Mouse (Mus musculus) CH12.LX (cell line): ENCODE data around the gene Fam71f1. TPM values are rescaled to one million over a fixed set of nuclear protein-coding genes. Genes with fewer than 3 reads are reported as not detected.
A peak's percentile ranks its signal among the peaks of the same experiment; 100 is the strongest.

Source experiments
- DNase-seq: peaks from one replicate; pipeline ENCODE4 v3.0.0-alpha.2; 2013; ENCODE audit errors: extremely low read depth
- H3K27ac ChIP-seq: 2 replicates; pipeline ENCODE4 v1.5.1; 2012; ENCODE audit warnings: low read depth, mild to moderate bottlenecking, control low read depth, moderate library complexity; ENCODE audit not compliant: insufficient read depth
- H3K27me3 ChIP-seq: replicated peaks from 2 replicates; pipeline ENCODE3; 2012; ENCODE audit warnings: inconsistent platforms
- H3K36me3 ChIP-seq, 2 experiments: replicated peaks in 1 of 2; 2 replicates each; pipeline versions ENCODE3 to v1.6.1; 2012; ENCODE audit warnings: inconsistent platforms in 1 of 2, low read length in 1 of 2, mild to moderate bottlenecking in 1 of 2, mixed read lengths in 1 of 2, moderate library complexity in 1 of 2; ENCODE audit not compliant: control insufficient read depth in 1 of 2, insufficient read depth in 1 of 2
- H3K4me1 ChIP-seq, 2 experiments: 2 replicates each; pipeline ENCODE4 v1.6.1; 2012; ENCODE audit warnings: inconsistent platforms in 1 of 2, moderate library complexity in 1 of 2; ENCODE audit not compliant: insufficient read depth in 2 of 2, control insufficient read depth in 1 of 2
- H3K4me2 ChIP-seq: 2 replicates; pipeline ENCODE4 v1.6.1; 2012; ENCODE audit warnings: low read depth, mild to moderate bottlenecking, control low read depth; ENCODE audit not compliant: poor library complexity, insufficient read depth, severe bottlenecking
- H3K4me3 ChIP-seq, 3 experiments: fragments of 150-350 bp in 1 of 3; sonication (generic) in 1 of 3; replicated peaks in 1 of 3; 2 replicates each; pipeline versions ENCODE3 to v1.5.1; 2011 to 2012; ENCODE audit warnings: low read depth in 2 of 3, low read length in 2 of 3, mild to moderate bottlenecking in 2 of 3, moderate library complexity in 2 of 3, control low read depth in 1 of 3, improper control_type of control experiment in 1 of 3, inconsistent platforms in 1 of 3, mixed read lengths in 1 of 3; ENCODE audit not compliant: poor library complexity in 1 of 3
- H3K79me2 ChIP-seq: replicated peaks from 2 replicates; pipeline ENCODE4 v1.6.1; 2012; ENCODE audit warnings: mild to moderate bottlenecking, moderate library complexity; ENCODE audit not compliant: control insufficient read depth, poor library complexity, insufficient read depth, severe bottlenecking; ENCODE audit errors: extremely low read depth
- H3K9ac ChIP-seq: 2 replicates; pipeline ENCODE4 v1.6.1; 2012; ENCODE audit warnings: low read depth, mild to moderate bottlenecking, control low read depth, moderate library complexity; ENCODE audit not compliant: insufficient read depth
- H3K9me3 ChIP-seq: replicated peaks from 2 replicates; pipeline ENCODE3; 2012; ENCODE audit warnings: low read length, inconsistent platforms, mixed read lengths
- BHLHE40 ChIP-seq: IDR thresholded peaks from 2 replicates; pipeline ENCODE4 v1.6.1; 2011; ENCODE audit warnings: mild to moderate bottlenecking, low read depth, low read length, improper control_type of control experiment
- CHD1 ChIP-seq: IDR thresholded peaks from 2 replicates; pipeline ENCODE4 v1.6.1; 2012; ENCODE audit warnings: low read depth, low read length, improper control_type of control experiment, inconsistent platforms
- CTCF ChIP-seq, 2 experiments: IDR thresholded peaks in 1 of 2; conservative IDR thresholded peaks in 1 of 2; 2 replicates each; pipeline ENCODE4 v1.5.1; 2011 to 2012; ENCODE audit warnings: low read depth in 2 of 2, low read length in 2 of 2, improper control_type of control experiment in 1 of 2, inconsistent platforms in 1 of 2, mild to moderate bottlenecking in 1 of 2, moderate library complexity in 1 of 2
- E2F4 ChIP-seq: IDR thresholded peaks from 2 replicates; pipeline ENCODE4 v1.6.1; 2011; ENCODE audit warnings: low read depth, low read length, improper control_type of control experiment; ENCODE audit not compliant: insufficient replicate concordance
- ELF1 ChIP-seq: IDR thresholded peaks from 2 replicates; pipeline ENCODE4 v1.6.1; 2014; ENCODE audit warnings: low read depth, mild to moderate bottlenecking, inconsistent platforms, low read length, improper control_type of control experiment
- EP300 ChIP-seq: IDR thresholded peaks from 2 replicates; pipeline ENCODE4 v1.6.1; 2011; ENCODE audit warnings: low read length, improper control_type of control experiment
- ETS1 ChIP-seq: conservative IDR thresholded peaks from 2 replicates; pipeline ENCODE4 v1.6.1; 2012; ENCODE audit warnings: low read depth, mild to moderate bottlenecking, inconsistent platforms, low read length, improper control_type of control experiment, moderate library complexity
- HCFC1 ChIP-seq: IDR thresholded peaks from 2 replicates; pipeline ENCODE4 v1.6.1; 2012; ENCODE audit warnings: low read depth, mild to moderate bottlenecking, inconsistent platforms, low read length, improper control_type of control experiment
- JUND ChIP-seq: conservative IDR thresholded peaks from 2 replicates; pipeline ENCODE4 v1.6.1; 2011; ENCODE audit warnings: low read depth, low read length, improper control_type of control experiment
- MAFK ChIP-seq: IDR thresholded peaks from 2 replicates; pipeline ENCODE4 v1.6.1; 2011; ENCODE audit warnings: low read length, improper control_type of control experiment; ENCODE audit not compliant: insufficient replicate concordance
- MEF2A ChIP-seq: IDR thresholded peaks from 2 replicates; pipeline ENCODE4 v1.6.1; 2014; ENCODE audit warnings: low read depth, mild to moderate bottlenecking, inconsistent platforms, low read length, improper control_type of control experiment, borderline replicate concordance
- MXI1 ChIP-seq: IDR thresholded peaks from 2 replicates; pipeline ENCODE4 v1.6.1; 2011; ENCODE audit warnings: mild to moderate bottlenecking, low read depth, low read length, improper control_type of control experiment
- MYC ChIP-seq: IDR thresholded peaks from 2 replicates; pipeline ENCODE4 v1.6.1; 2011; ENCODE audit warnings: low read depth, mild to moderate bottlenecking, improper control_type of control experiment, low read length
- NELFE ChIP-seq: IDR thresholded peaks from 2 replicates; pipeline ENCODE4 v1.6.1; 2011; ENCODE audit warnings: low read depth, low read length, improper control_type of control experiment
- NRF1 ChIP-seq: IDR thresholded peaks from 2 replicates; pipeline ENCODE4 v1.6.1; 2014; ENCODE audit warnings: low read depth, mild to moderate bottlenecking, inconsistent platforms, low read length, improper control_type of control experiment, moderate library complexity
- PAX5 ChIP-seq: IDR thresholded peaks from 2 replicates; pipeline ENCODE4 v1.6.1; 2012; ENCODE audit warnings: low read length, inconsistent platforms, mixed read lengths
- RAD21 ChIP-seq: IDR thresholded peaks from 2 replicates; pipeline ENCODE4 v1.6.1; 2011; ENCODE audit warnings: low read depth, mild to moderate bottlenecking, low read length, improper control_type of control experiment, moderate library complexity
- SMC3 ChIP-seq: IDR thresholded peaks from 2 replicates; pipeline ENCODE4 v1.6.1; 2011; ENCODE audit warnings: low read depth, low read length, improper control_type of control experiment
- TBP ChIP-seq: conservative IDR thresholded peaks from 2 replicates; pipeline ENCODE4 v1.6.1; 2011; ENCODE audit warnings: low read depth, low read length, improper control_type of control experiment
- TCF12 ChIP-seq: IDR thresholded peaks from 2 replicates; pipeline ENCODE4 v1.6.1; 2014; ENCODE audit warnings: low read depth, mild to moderate bottlenecking, inconsistent platforms, low read length, improper control_type of control experiment
- UBTF ChIP-seq: IDR thresholded peaks from 2 replicates; pipeline ENCODE4 v1.6.1; 2012; ENCODE audit warnings: low read depth, mild to moderate bottlenecking, inconsistent platforms, low read length, improper control_type of control experiment, moderate library complexity
- USF1 ChIP-seq: IDR thresholded peaks from 2 replicates; pipeline ENCODE4 v1.6.1; 2014; ENCODE audit warnings: low read depth, mild to moderate bottlenecking, inconsistent platforms, low read length, improper control_type of control experiment
- USF2 ChIP-seq: conservative IDR thresholded peaks from 2 replicates; pipeline ENCODE4 v1.6.1; 2011; ENCODE audit warnings: low read depth, low read length, improper control_type of control experiment
- ZC3H11A ChIP-seq: IDR thresholded peaks from 2 replicates; pipeline ENCODE4 v1.6.1; 2012; ENCODE audit warnings: low read depth, mild to moderate bottlenecking, inconsistent platforms, low read length, improper control_type of control experiment
- ZMIZ1 ChIP-seq: IDR thresholded peaks from 2 replicates; pipeline ENCODE4 v1.6.1; 2012; ENCODE audit warnings: low read depth, mild to moderate bottlenecking, inconsistent platforms, low read length, improper control_type of control experiment
- ZNF384 ChIP-seq: IDR thresholded peaks from 2 replicates; pipeline ENCODE4 v1.6.1; 2012; ENCODE audit warnings: low read depth, low read length, improper control_type of control experiment, inconsistent platforms
- dilution Hi-C: fragments of 300-500 bp; cut with MboI; formaldehyde crosslinking; loops from 2 replicates; pipeline ENCODE4 v1.14.3; 2020; ENCODE audit warnings: low sequenced_read_pairs; ENCODE audit not compliant: extremely low pct_unique_long_range_greater_than_20kb, extremely low pct_ligation_motif_present
- in situ Hi-C: fragments of 300-500 bp; cut with MboI; formaldehyde crosslinking; loops from 3 replicates; pipeline ENCODE4 v1.14.3; 2019; ENCODE audit warnings: low sequenced_read_pairs, low pct_ligation_motif_present, low pct_unique_long_range_greater_than_20kb, mixed read lengths
- polyA plus RNA-seq: library from polyadenylated mRNA; unstranded; fragments of >175 nt; gene quantifications from 2 replicates; pipeline ENCODE4 v1.2.1, GENCODE M21; 2012; ENCODE audit warnings: low read depth; ENCODE audit not compliant: insufficient read length
- total RNA-seq, 2 experiments: library from RNA; depleted of rRNA; stranded (reverse); fragments of 300-350 nt in 1 of 2; fragments of >200 nt in 1 of 2; gene quantifications; 2 replicates each; pipeline ENCODE4 v1.2.3; 2012 to 2014

The Fam71f1 gene
- total and polyA plus RNA-seq, 3 experiments, result not detected

- TF ChIP-seq ELF1 (peak; percentile 82), MYC (no peak), RAD21 (no peak), BHLHE40 (no peak), CHD1 (no peak), ZC3H11A (no peak), MAFK (no peak), PAX5 (no peak), EP300 (no peak), NRF1 (peak; percentile 63), TCF12 (peak; percentile 87), USF1 (no peak), MEF2A (no peak; the same call in 1 of the 2 replicates), JUND (no peak), CTCF (conservative IDR thresholded peaks at IDR 0.05 in 1 of 2, IDR thresholded peaks at IDR 0.05 in 1 of 2; ENCODE audit: low read depth in 2 of 2, low read length in 2 of 2) (no peak), TBP (peak; percentile 48; the same call in 1 of the 2 replicates), ZNF384 (no peak), NELFE (peak; percentile 95)
- TF ChIP-seq, all 38 proteins: peak for 15
These were observed 28.9 kb downstream of the Fam71f1 start, which contains the start of gene Calu (continued) for GRCm38 (mm10) chr6:29347665-29348370.

- H3K27me3 ChIP-seq, result peaks cover 16% of the 10 kb centered on the region
- peaks cover 47% of the 10 kb centered on the region for H3K79me2 ChIP-seq
- H3K4me2 ChIP-seq, result peak overlapping the region; percentile 68
- no peak overlapping the region for H3K27ac ChIP-seq
- no peak for TF ChIP-seq CHD1
- TF ChIP-seq ELF1, result no peak
- no peak for TF ChIP-seq MAFK
- TF ChIP-seq JUND, result no peak
- TF ChIP-seq E2F4, result no peak
- TF ChIP-seq UBTF, result no peak
- no peak for TF ChIP-seq SMC3
- TF ChIP-seq ZNF384, result no peak
- TF ChIP-seq MYC, result no peak
- TF ChIP-seq BHLHE40, result no peak
- no peak for TF ChIP-seq ZMIZ1
- no peak for TF ChIP-seq USF2
- TF ChIP-seq PAX5, result no peak
- TF ChIP-seq ETS1, result no peak
- TF ChIP-seq MXI1, result no peak
- no peak for TF ChIP-seq HCFC1
- peaks cover 0 to 3% of the 10 kb centered on the region in 2 experiments for H3K36me3 ChIP-seq
- H3K4me3 ChIP-seq, result peak overlapping the region; percentile 78 to 100 (median 95)
- no peaks in the 10 kb centered on the region for H3K9me3 ChIP-seq
- H3K4me1 ChIP-seq, result peaks cover 2 to 19% of the 10 kb centered on the region in 2 experiments; a peak in 2 of 4 replicates
- in situ Hi-C loops (no loop called here), dilution Hi-C loops (no loop called here)
- peak overlapping the region; percentile 86 for H3K9ac ChIP-seq
- DNase-seq, result no peak
These were observed 29.4 kb downstream of the Fam71f1 start for GRCm38 (mm10) chr6:29348371-29348724.
